Mouse (Mus musculus) small intestine, adult 2 months (tissue): ENCODE results near the gene Ndufs7.

ENCODE experiments used
- CTCF ChIP-seq: fragments of 200-500 bp; IDR thresholded peaks from 2 replicates; pipeline ENCODE4 v1.5.1; 2012; ENCODE audit warnings: low read depth, mild to moderate bottlenecking, control low read depth, inconsistent platforms, low read length, moderate library complexity, mixed read lengths; ENCODE audit not compliant: insufficient replicate concordance, insufficient read length; ENCODE audit errors: extremely low read depth
- POLR2A ChIP-seq: fragments of 200-500 bp; IDR thresholded peaks from 2 replicates; pipeline ENCODE4 v1.6.1; 2012; ENCODE audit warnings: low read depth, mild to moderate bottlenecking, control low read depth, inconsistent platforms, low read length, moderate library complexity

DNA sequence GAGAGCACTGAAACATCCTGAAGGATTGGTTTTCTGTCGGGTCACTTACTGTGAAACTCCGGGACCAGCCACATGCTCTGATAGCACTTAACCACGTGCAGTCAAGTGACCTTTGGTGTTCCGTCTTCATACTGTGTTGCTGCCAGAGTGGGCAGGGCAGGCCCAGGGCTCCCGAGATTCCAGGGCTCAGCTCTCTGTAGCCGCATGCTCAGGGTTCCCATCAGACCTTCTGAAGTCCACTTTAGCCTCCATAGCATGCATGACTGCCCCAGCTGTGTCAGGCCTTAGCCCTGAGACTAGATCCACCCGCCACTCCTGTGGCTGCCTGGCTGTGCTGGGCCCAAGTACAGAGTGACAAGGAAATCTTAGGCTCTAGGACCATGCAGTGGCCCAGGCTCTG is 32.4 kb downstream of the Ndufs7 start:
- TF ChIP-seq CTCF (no peak), POLR2A (no peak)
